Comparison of ENCODE assay signal across 8 mouse cellular contexts in genomic region chr4:40852249-40852781, GRCm38 (mm10). TPM values are rescaled to one million over a fixed set of nuclear protein-coding genes. Genes with fewer than 3 reads are reported as not detected.
A peak's percentile ranks its signal among the peaks of the same experiment; 100 is the strongest.
DNase-seq lines count a peak whose midpoint lies in the region; ATAC-seq and TF ChIP-seq lines count a peak whose summit lies in the region.

No protein-coding gene starts in this region.

- DNase-seq in thymus, postnatal 4 days, result peak; percentile 34
- no peak for DNase-seq in thymus, postnatal 25 days
- no peak for DNase-seq in forebrain, embryonic 14.5 days (ENCODE audit: low spot score)
- DNase-seq in liver, embryonic 14.5 days (ENCODE audit: low read depth in 3 of 3, low spot score in 3 of 3), result no peak
- peak; percentile 28 for DNase-seq in testis, postnatal 14 days (ENCODE audit: low spot score)
- DNase-seq in layer of hippocampus, adult 18-20 months (ENCODE audit: low spot score in 2 of 2), result no peak
- DNase-seq in right cerebral cortex, postnatal 25 days, result no peak

- ATAC-seq in forebrain, embryonic 14.5 days, result no peak
- ATAC-seq in hindbrain, embryonic 16.5 days, result no peak
- no peak for ATAC-seq in liver, embryonic 14.5 days (ENCODE audit: insufficient read depth)

- peaks cover 17% of the 10 kb centered on the region for H3K4me1 ChIP-seq in forebrain, embryonic 14.5 days (ENCODE audit: control insufficient read depth, insufficient read depth, low read length)
- peaks cover 28% of the 10 kb centered on the region for H3K4me1 ChIP-seq in hindbrain, embryonic 16.5 days (ENCODE audit: control insufficient read depth, insufficient read depth, low read depth, low read length)
- H3K4me1 ChIP-seq in liver, embryonic 14.5 days (replicated peaks; ENCODE audit: control insufficient read depth in 2 of 2, insufficient read depth in 2 of 2, low read length in 1 of 2), result peaks cover 48 to 50% of the 10 kb centered on the region in 2 experiments

- H3K4me3 ChIP-seq in forebrain, embryonic 14.5 days (ENCODE audit: low read depth, low read length), result peak overlapping the region; percentile 74
- peak overlapping the region; percentile 88 for H3K4me3 ChIP-seq in hindbrain, embryonic 16.5 days (ENCODE audit: low read length)
- peak overlapping the region; percentile 92 to 96 for H3K4me3 ChIP-seq in liver, embryonic 14.5 days (ENCODE audit: insufficient read depth in 1 of 2, low read depth in 2 of 2, low read length in 2 of 2)

- H3K4me2 ChIP-seq in forebrain, embryonic 14.5 days (ENCODE audit: low read length), result peak overlapping the region; percentile 84
- H3K4me2 ChIP-seq in hindbrain, embryonic 16.5 days (ENCODE audit: low read length), result peak overlapping the region; percentile 82
- peak overlapping the region; percentile 82 for H3K4me2 ChIP-seq in liver, embryonic 14.5 days (ENCODE audit: low read depth)

- TF ChIP-seq CTCF in liver, embryonic 14.5 days (IDR thresholded peaks at IDR 0.05; ENCODE audit: low read depth), result no peak

- no peaks in the 10 kb centered on the region for H3K9me3 ChIP-seq in forebrain, embryonic 14.5 days (replicated peaks; ENCODE audit: control insufficient read depth, low read length)
- H3K9me3 ChIP-seq in hindbrain, embryonic 16.5 days (ENCODE audit: control insufficient read depth, low read length), result no peaks in the 10 kb centered on the region
- no peaks in the 10 kb centered on the region for H3K9me3 ChIP-seq in liver, embryonic 14.5 days (ENCODE audit: control insufficient read depth, low read length)

- peak overlapping the region; percentile 81; the same call in 1 of the 2 replicates for H3K9ac ChIP-seq in forebrain, embryonic 14.5 days (ENCODE audit: low read length)
- H3K9ac ChIP-seq in hindbrain, embryonic 16.5 days (ENCODE audit: low read depth, low read length), result peak overlapping the region; percentile 92; the same call in 1 of the 2 replicates
- peak overlapping the region; percentile 95 for H3K9ac ChIP-seq in liver, embryonic 14.5 days (replicated peaks)

- H3K27ac ChIP-seq in forebrain, embryonic 14.5 days (ENCODE audit: low read depth, low read length), result no peak overlapping the region
- peak overlapping the region; percentile 45 for H3K27ac ChIP-seq in hindbrain, embryonic 16.5 days (ENCODE audit: low read depth, low read length)
- peak overlapping the region; percentile 97 for H3K27ac ChIP-seq in liver, embryonic 14.5 days

- no peaks in the 10 kb centered on the region for H3K36me3 ChIP-seq in forebrain, embryonic 14.5 days (ENCODE audit: control insufficient read depth, insufficient read depth, low read length)
- no peaks in the 10 kb centered on the region for H3K36me3 ChIP-seq in hindbrain, embryonic 16.5 days (ENCODE audit: control insufficient read depth, insufficient read depth, low read length)
- H3K36me3 ChIP-seq in liver, embryonic 14.5 days (replicated peaks; ENCODE audit: control insufficient read depth, insufficient read depth, low read depth), result peaks cover 10% of the 10 kb centered on the region

- WGBS in forebrain, embryonic 14.5 days, result 32% methylated on average over 5 of the region's 5 CpGs
- WGBS in hindbrain, embryonic 16.5 days, result 39% methylated on average over 5 of the region's 5 CpGs
- WGBS in liver, embryonic 14.5 days (ENCODE audit: insufficient replicate concordance), result 6% methylated on average over 5 of the region's 5 CpGs

- H3K27me3 ChIP-seq in forebrain, embryonic 14.5 days (replicated peaks; ENCODE audit: control insufficient read depth, insufficient read depth, low read length), result no peaks in the 10 kb centered on the region
- no peaks in the 10 kb centered on the region for H3K27me3 ChIP-seq in hindbrain, embryonic 16.5 days (replicated peaks; ENCODE audit: control insufficient read depth, insufficient read depth, low read length)
- H3K27me3 ChIP-seq in liver, embryonic 14.5 days (ENCODE audit: control insufficient read depth, insufficient read depth, low read length), result no peaks in the 10 kb centered on the region

- no peak for TF ChIP-seq EP300 in liver, embryonic 14.5 days (IDR thresholded peaks at IDR 0.05; ENCODE audit: low read depth)

RNA-seq across cellular contexts. Expression of gene B4galt1, which starts 1.5 kb away (rescaled TPM):
- polyA plus RNA-seq in forebrain, embryonic 14.5 days (2014; fragmentation: Nextera tagmentation; extraction: Ambion mirVana), result 6.8 and 7.8 TPM in 2 replicates
- polyA plus RNA-seq in hindbrain, embryonic 16.5 days (2015; fragmentation: Nextera tagmentation; extraction: Ambion mirVana), result 6.6 and 9.3 TPM in 2 replicates
- polyA plus RNA-seq in liver, embryonic 14.5 days (2012; rRNA removed), result 13.3 and 14.3 TPM in 2 replicates
- 30.3 and 31.2 TPM in 2 replicates for polyA plus RNA-seq in liver, embryonic 14.5 days (2014; fragmentation: Nextera tagmentation; extraction: Ambion mirVana)
- total RNA-seq in layer of hippocampus, adult 18-20 months (2021), result 1 to 10 TPM; 7.0 to 7.6 TPM

Comparison
In these comparisons a context has a peak if more than half of its experiments do, and no peak if none do; other contexts are left out.
1. DNase-seq: peak in thymus, postnatal 4 days (single experiment) and testis, postnatal 14 days (single experiment); none in thymus, postnatal 25 days (single experiment), forebrain, embryonic 14.5 days (single experiment), liver, embryonic 14.5 days (0 of 3), layer of hippocampus, adult 18-20 months (0 of 2) and right cerebral cortex, postnatal 25 days (single experiment).
2. Peak in every context shown above with its lines, with median percentiles within 50 percentile points of each other: H3K4me2 ChIP-seq, H3K4me3 ChIP-seq and H3K9ac ChIP-seq.